Mouse (Mus musculus): ENCODE measurements at regions not wholly inside any gene's neighbourhood (a gene's known extent, or its start where the extent isn't known, plus 50 kb on each side); places are given as distances from the start of the nearest gene placed in this dataset.

GRCm38 (mm10) chr2:178597084-178597470 is 166.7 kb downstream of the Cdh26 start:
- CTCF ChIA-PET: no interaction called here
- in situ Hi-C loops (cut with MboI; ENCODE audit: low pct_unique_long_range_greater_than_20kb): no loop called here
- POLR2A ChIA-PET: no interaction called here
- no peak for TF ChIP-seq CTCF (IDR thresholded peaks at IDR 0.05)
- peaks cover 3% of the 10 kb centered on the region for H3K27me3 ChIP-seq
- DNase-seq (ENCODE audit: low read depth, low spot score): no peak
- no peak for ATAC-seq

DNA sequence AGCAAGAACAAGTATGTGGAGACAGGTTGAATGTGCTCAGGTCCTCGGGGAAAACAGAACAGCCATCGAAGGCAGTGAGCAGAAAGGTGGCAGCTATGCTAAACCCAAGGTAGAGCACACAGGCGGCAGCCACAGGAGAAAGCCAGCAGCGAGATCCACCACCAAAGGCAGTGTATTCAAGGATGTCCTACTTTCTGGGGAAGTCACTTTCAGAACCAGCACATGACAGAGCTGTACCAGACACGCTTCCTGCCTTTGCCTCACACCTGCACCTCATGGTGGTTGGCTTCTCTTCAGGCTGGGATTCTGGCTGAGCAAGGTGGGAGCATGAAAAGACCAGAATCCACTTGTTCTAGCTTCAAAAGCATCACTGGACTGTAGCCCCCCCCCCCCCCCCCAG is 168.0 kb downstream of the Cdh26 start:
- H3K27me3 ChIP-seq: peaks cover 3% of the 10 kb centered on the region
- ATAC-seq: no peak
- no peak for DNase-seq (ENCODE audit: low read depth, low spot score)
- in situ Hi-C loops (cut with MboI; ENCODE audit: low pct_unique_long_range_greater_than_20kb): no loop called here
- ChIA-PET CTCF (no interaction called here), POLR2A (no interaction called here)
- no peak for TF ChIP-seq CTCF (IDR thresholded peaks at IDR 0.05)

- peaks cover 3% of the 10 kb centered on the region for H3K27me3 ChIP-seq
- ATAC-seq (no peak), DNase-seq (ENCODE audit: low read depth, low spot score) (no peak)
- ChIA-PET POLR2A (no interaction called here), CTCF (no interaction called here)
- in situ Hi-C loops (cut with MboI; ENCODE audit: low pct_unique_long_range_greater_than_20kb): no loop called here
- TF ChIP-seq CTCF (IDR thresholded peaks at IDR 0.05): no peak
Observed at GRCm38 (mm10) chr2:178598836-178599235, 168.5 kb downstream of the Cdh26 start.

DNA sequence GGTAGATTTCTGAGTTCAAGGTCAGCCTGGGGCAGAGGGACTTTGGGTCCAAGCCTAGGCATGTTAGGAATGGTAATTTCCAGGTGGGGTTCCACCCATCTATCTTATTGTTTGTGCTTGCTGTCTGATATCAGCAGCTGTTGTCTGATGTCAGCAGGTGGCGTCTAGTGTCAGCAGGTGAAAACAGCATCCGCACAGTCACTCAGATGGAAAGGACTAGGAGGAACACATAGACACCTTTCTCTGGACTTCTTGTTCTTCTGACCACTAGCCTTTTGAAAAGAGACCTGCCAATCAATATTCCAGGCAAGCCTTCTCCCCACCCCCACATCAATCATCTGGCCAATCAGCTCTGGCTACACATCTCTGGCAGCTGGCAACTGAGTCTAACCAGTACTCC is 173.1 kb downstream of the Cdh26 start:
- TF ChIP-seq CTCF (IDR thresholded peaks at IDR 0.05): no peak
- ATAC-seq: no peak
- in situ Hi-C loops (cut with MboI; ENCODE audit: low pct_unique_long_range_greater_than_20kb): no loop called here
- CTCF ChIA-PET: no interaction called here
- POLR2A ChIA-PET: no interaction called here
- no peak for DNase-seq (ENCODE audit: low read depth, low spot score)
- no peaks in the 10 kb centered on the region for H3K27me3 ChIP-seq

DNA sequence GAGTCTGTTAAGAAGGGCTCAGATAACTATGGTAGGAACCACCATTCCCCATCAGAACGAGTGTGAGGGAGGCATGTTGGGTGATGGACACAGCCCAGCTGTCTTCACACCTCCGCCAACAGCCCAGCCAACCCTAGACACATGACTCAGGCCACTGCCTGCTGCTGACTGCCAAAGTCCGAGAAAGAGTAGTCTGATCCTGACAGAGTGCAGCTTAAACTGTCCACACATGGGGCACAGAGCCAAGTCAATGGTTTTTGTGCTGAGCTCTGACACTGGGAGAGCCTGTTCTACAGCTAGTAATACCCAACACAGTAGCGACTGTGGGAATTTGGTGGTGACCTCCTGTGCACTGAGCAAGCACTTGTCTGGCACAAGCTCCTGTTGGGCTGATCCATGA is 176.4 kb downstream of the Cdh26 start:
- no peak for DNase-seq (ENCODE audit: low read depth, low spot score)
- ChIA-PET POLR2A (no interaction called here), CTCF (no interaction called here)
- no peaks in the 10 kb centered on the region for H3K27me3 ChIP-seq
- no peak for TF ChIP-seq CTCF (IDR thresholded peaks at IDR 0.05)
- in situ Hi-C loops (cut with MboI; ENCODE audit: low pct_unique_long_range_greater_than_20kb): no loop called here
- ATAC-seq: no peak

DNA sequence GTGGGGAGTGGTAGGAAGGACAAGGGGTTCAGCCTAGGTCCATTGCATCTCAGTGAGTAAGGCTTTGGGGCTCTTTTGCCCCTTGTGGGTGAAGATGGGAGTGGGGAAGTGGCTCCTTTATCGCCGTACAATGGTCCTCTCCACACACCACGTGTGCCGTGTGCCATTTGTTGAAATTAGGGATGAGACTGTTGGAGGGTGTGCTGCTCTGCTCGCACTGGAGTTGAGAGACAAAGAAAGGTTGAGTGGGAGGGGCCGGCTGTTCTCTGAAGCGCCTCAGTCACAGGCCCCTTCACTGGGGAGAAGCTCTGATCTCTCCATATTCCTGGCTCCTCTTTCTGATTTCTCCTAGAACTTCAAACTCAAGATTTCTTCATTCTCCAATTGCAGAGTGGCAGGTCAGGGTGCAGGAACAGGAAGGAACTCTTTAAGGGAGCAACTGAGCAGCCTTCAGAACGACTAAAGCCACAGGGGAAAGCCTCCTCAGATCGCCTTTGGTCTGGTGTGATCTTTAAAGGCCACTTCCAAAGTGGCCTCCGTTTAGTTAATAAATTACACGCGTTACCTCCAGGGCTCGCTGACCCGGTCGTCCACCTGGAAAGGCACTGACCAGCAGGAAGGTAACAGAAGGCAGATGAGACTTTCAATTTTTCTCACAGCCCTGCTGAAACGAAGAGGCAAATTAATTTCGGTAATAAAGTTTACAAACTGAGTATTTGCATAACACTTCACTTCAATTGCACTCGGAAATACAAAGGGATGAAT is 180.1 kb downstream of the Cdh26 start:
- no peak for ATAC-seq
- ChIA-PET CTCF (no interaction called here), POLR2A (no interaction called here)
- no peak for TF ChIP-seq CTCF (IDR thresholded peaks at IDR 0.05)
- H3K27me3 ChIP-seq: no peaks in the 10 kb centered on the region
- no peak for DNase-seq (ENCODE audit: low read depth, low spot score)
- in situ Hi-C loops (cut with MboI; ENCODE audit: low pct_unique_long_range_greater_than_20kb): no loop called here

DNA sequence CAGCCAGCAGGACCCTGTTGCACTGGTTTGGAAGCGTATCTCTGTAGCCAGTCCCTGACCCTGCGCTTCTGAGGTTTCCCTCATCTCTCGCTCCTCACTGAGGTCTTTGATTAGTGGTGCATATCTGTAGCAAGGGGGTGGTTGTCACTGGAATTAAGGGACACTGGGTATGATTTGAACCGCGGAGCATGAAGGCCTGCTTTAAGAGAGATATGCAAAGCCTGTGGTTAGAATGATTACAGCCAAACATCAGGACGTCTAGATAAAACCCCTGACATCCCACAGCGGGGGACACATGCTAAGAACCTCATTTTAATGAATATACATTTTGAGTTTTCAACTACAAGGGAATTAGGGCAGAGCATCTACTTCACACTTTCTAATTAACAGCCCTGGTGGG is 184.4 kb downstream of the Cdh26 start:
- ChIA-PET CTCF (no interaction called here), POLR2A (no interaction called here)
- DNase-seq (ENCODE audit: low read depth, low spot score): no peak
- H3K27me3 ChIP-seq: no peaks in the 10 kb centered on the region
- no peak for ATAC-seq
- in situ Hi-C loops (cut with MboI; ENCODE audit: low pct_unique_long_range_greater_than_20kb): no loop called here
- no peak for TF ChIP-seq CTCF (IDR thresholded peaks at IDR 0.05)

DNA sequence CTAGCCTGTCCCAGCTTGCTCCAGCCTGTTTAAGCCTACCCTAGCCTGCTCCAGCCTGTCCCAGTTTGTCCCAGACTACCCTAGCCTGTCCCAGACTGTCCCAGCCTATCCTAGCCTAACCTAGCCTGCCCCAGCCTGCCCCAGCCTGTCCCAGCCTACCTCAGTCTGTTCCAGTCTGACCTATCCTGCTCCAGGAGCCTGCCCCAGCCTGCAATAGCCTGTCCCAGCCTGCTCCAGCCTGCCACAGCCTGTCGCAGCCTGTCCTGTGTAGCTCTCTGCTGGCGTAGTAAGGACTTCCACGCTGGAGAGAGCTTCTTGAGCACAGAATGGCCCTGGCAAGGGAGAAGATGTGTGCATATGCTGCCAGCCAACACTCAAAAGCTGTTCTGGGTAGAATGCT is 192.5 kb downstream of the Cdh26 start:
- no peaks in the 10 kb centered on the region for H3K27me3 ChIP-seq
- in situ Hi-C loops (cut with MboI; ENCODE audit: low pct_unique_long_range_greater_than_20kb): no loop called here
- TF ChIP-seq CTCF (IDR thresholded peaks at IDR 0.05): no peak
- DNase-seq (ENCODE audit: low read depth, low spot score) (no peak), ATAC-seq (no peak)
- ChIA-PET POLR2A (no interaction called here), CTCF (interaction anchor here (1.1 kb wide), 1 partner anchor 9 kb away, joined by 3 read pairs; no protein-coding TSS in a partner anchor)

- ATAC-seq (no peak), DNase-seq (ENCODE audit: low read depth, low spot score) (no peak)
- ChIA-PET POLR2A (no interaction called here), CTCF (no interaction called here)
- no peaks in the 10 kb centered on the region for H3K27me3 ChIP-seq
- TF ChIP-seq CTCF (IDR thresholded peaks at IDR 0.05): no peak
- in situ Hi-C loops (cut with MboI; ENCODE audit: low pct_unique_long_range_greater_than_20kb): no loop called here
Observed at GRCm38 (mm10) chr2:178624475-178624874, 194.1 kb downstream of the Cdh26 start.

GRCm38 (mm10) chr2:178624907-178625306 is 194.6 kb downstream of the Cdh26 start:
- ATAC-seq (no peak), DNase-seq (ENCODE audit: low read depth, low spot score) (no peak)
- H3K27me3 ChIP-seq: no peaks in the 10 kb centered on the region
- in situ Hi-C loops (cut with MboI; ENCODE audit: low pct_unique_long_range_greater_than_20kb): no loop called here
- POLR2A ChIA-PET: no interaction called here
- CTCF ChIA-PET: no interaction called here
- TF ChIP-seq CTCF (IDR thresholded peaks at IDR 0.05): no peak

GRCm38 (mm10) chr2:178629756-178630155 is 199.4 kb downstream of the Cdh26 start:
- ChIA-PET CTCF (no interaction called here), POLR2A (no interaction called here)
- no peaks in the 10 kb centered on the region for H3K27me3 ChIP-seq
- no peak for ATAC-seq
- no peak for DNase-seq (ENCODE audit: low read depth, low spot score)
- TF ChIP-seq CTCF (IDR thresholded peaks at IDR 0.05): no peak
- in situ Hi-C loops (cut with MboI; ENCODE audit: low pct_unique_long_range_greater_than_20kb): no loop called here

GRCm38 (mm10) chr2:178630511-178630910 is 200.2 kb downstream of the Cdh26 start:
- CTCF ChIA-PET: no interaction called here
- POLR2A ChIA-PET: no interaction called here
- in situ Hi-C loops (cut with MboI; ENCODE audit: low pct_unique_long_range_greater_than_20kb): no loop called here
- H3K27me3 ChIP-seq: no peaks in the 10 kb centered on the region
- no peak for TF ChIP-seq CTCF (IDR thresholded peaks at IDR 0.05)
- DNase-seq (ENCODE audit: low read depth, low spot score) (no peak), ATAC-seq (no peak)

All from Patski (cell line).